Mouse (Mus musculus) cerebellum, adult 9-11 months (tissue): ENCODE measurements around the gene Ang5.
A peak's percentile ranks its signal among the peaks of the same experiment; 100 is the strongest.
"Not testable (repeated sequence)": the region's sequence is repeated elsewhere in the genome, so short reads cannot be mapped to it uniquely, and the experiment has no call there.

ENCODE experiments used
- DNase-seq: peaks from one replicate; pipeline ENCODE4 v3.0.0; 2022

Gene Ang5

GRCm38 (mm10) chr14:43956769-43957168 lies at the start of gene Ang5:
TSS of gene Ang5 (plus strand) at chr14:43957069.
- not testable (repeated sequence) for DNase-seq

GRCm38 (mm10) chr14:43918214-43918613 lies 38.7 kb upstream of the Ang5 start:
- DNase-seq, result not testable (repeated sequence)

GRCm38 (mm10) chr14:43923459-43923858 lies 33.4 kb upstream of the Ang5 start, which contains the start of gene Ear10:
TSS of gene Ear10 (minus strand) at chr14:43923559.
- DNase-seq, result not testable (repeated sequence)

GRCm38 (mm10) chr14:43924688-43925403 lies 32.0 kb upstream of the Ang5 start, which contains the start of gene Gm8113:
TSS of gene Gm8113 (plus strand) at chr14:43925390.
- peak; percentile 5 for DNase-seq

GRCm38 (mm10) chr14:43925404-43925950 lies 31.4 kb upstream of the Ang5 start:
- DNase-seq, result not testable (repeated sequence)

GRCm38 (mm10) chr14:43932991-43933390 lies 23.9 kb upstream of the Ang5 start:
- DNase-seq, result not testable (repeated sequence)

- DNase-seq, result not testable (repeated sequence)
Observed at GRCm38 (mm10) chr14:43933399-43933798, 23.5 kb upstream of the Ang5 start.

GRCm38 (mm10) chr14:43953382-43953781 lies 3.5 kb upstream of the Ang5 start:
- DNase-seq, result not testable (repeated sequence)

GRCm38 (mm10) chr14:43955074-43955473 lies 1.8 kb upstream of the Ang5 start:
- not testable (repeated sequence) for DNase-seq

- DNase-seq, result no peak
Observed at GRCm38 (mm10) chr14:43983454-43983853, 26.6 kb downstream of the Ang5 start.

GRCm38 (mm10) chr14:43983897-43984296 lies 27.0 kb downstream of the Ang5 start:
- peak; percentile 3 for DNase-seq

- no peak for DNase-seq
Observed at GRCm38 (mm10) chr14:43986147-43986546, 29.3 kb downstream of the Ang5 start.

GRCm38 (mm10) chr14:43987404-43987803 lies 30.5 kb downstream of the Ang5 start:
- peak; percentile 25 for DNase-seq

- DNase-seq, result not testable (repeated sequence)
Observed at GRCm38 (mm10) chr14:43998455-43999000, 41.7 kb downstream of the Ang5 start.

- no peak for DNase-seq
Observed at GRCm38 (mm10) chr14:44001600-44001999, 44.7 kb downstream of the Ang5 start.

- no peak for DNase-seq
Observed at GRCm38 (mm10) chr14:44002169-44002568, 45.3 kb downstream of the Ang5 start, which contains the start of gene Ang6. TSS of gene Ang6 (minus strand) at chr14:44002269.

- DNase-seq, result not testable (repeated sequence)
Observed at GRCm38 (mm10) chr14:44008021-44008420, 51.2 kb downstream of the Ang5 start.

- not testable (repeated sequence) for DNase-seq
Observed at GRCm38 (mm10) chr14:44009686-44010085, 52.8 kb downstream of the Ang5 start.
